Mouse (Mus musculus): ENCODE data around the gene Gpbar1. TPM values are rescaled to one million over a fixed set of nuclear protein-coding genes. Genes with fewer than 3 reads are reported as not detected.

Gpbar1 gene
- polyA plus RNA-seq, 1 experiment from 2014 or later, result 0.83 TPM

GRCm38 (mm10) chr1:74239618-74240017, 38.7 kb upstream of the Gpbar1 start:
- no peak for ATAC-seq (replicated peaks; ENCODE audit: insufficient number of reproducible peaks, low FRiP score, low TSS enrichment)
- Histone ChIP-seq H3K9me3 (replicated peaks; ENCODE audit: control insufficient read depth, low read length) (no peaks in the 10 kb centered on the region), H3K27me3 (ENCODE audit: control insufficient read depth, insufficient read depth, low read length) (no peaks in the 10 kb centered on the region), H3K4me1 (ENCODE audit: control insufficient read depth, insufficient read depth, low read length) (peaks cover 42% of the 10 kb centered on the region), H3K27ac (ENCODE audit: low read depth, low read length) (peak overlapping the region; percentile 57), H3K9ac (ENCODE audit: low read depth, low read length) (peak overlapping the region; percentile 47), H3K4me3 (ENCODE audit: low read depth, low read length) (peak overlapping the region; percentile 76), H3K4me2 (peak overlapping the region; percentile 78), H3K36me3 (ENCODE audit: control insufficient read depth, insufficient read depth, low read length) (no peaks in the 10 kb centered on the region)
- WGBS (ENCODE audit: insufficient replicate concordance), result 34% methylated on average over 11 of the region's 11 CpGs

GRCm38 (mm10) chr1:74240311-74240710, 38.0 kb upstream of the Gpbar1 start:
- Histone ChIP-seq H3K27ac (ENCODE audit: low read depth, low read length) (peak overlapping the region; percentile 57), H3K4me2 (peak overlapping the region; percentile 78), H3K4me3 (ENCODE audit: low read depth, low read length) (peak overlapping the region; percentile 76; the same call in 1 of the 2 replicates), H3K36me3 (ENCODE audit: control insufficient read depth, insufficient read depth, low read length) (no peaks in the 10 kb centered on the region), H3K4me1 (ENCODE audit: control insufficient read depth, insufficient read depth, low read length) (peaks cover 43% of the 10 kb centered on the region), H3K9ac (ENCODE audit: low read depth, low read length) (no peak overlapping the region), H3K27me3 (ENCODE audit: control insufficient read depth, insufficient read depth, low read length) (no peaks in the 10 kb centered on the region), H3K9me3 (replicated peaks; ENCODE audit: control insufficient read depth, low read length) (no peaks in the 10 kb centered on the region)
- no peak; the same call in 1 of the 2 replicates for ATAC-seq (replicated peaks; ENCODE audit: insufficient number of reproducible peaks, low FRiP score, low TSS enrichment)
- WGBS (ENCODE audit: insufficient replicate concordance), result 33% methylated on average over 6 of the region's 6 CpGs

DNA sequence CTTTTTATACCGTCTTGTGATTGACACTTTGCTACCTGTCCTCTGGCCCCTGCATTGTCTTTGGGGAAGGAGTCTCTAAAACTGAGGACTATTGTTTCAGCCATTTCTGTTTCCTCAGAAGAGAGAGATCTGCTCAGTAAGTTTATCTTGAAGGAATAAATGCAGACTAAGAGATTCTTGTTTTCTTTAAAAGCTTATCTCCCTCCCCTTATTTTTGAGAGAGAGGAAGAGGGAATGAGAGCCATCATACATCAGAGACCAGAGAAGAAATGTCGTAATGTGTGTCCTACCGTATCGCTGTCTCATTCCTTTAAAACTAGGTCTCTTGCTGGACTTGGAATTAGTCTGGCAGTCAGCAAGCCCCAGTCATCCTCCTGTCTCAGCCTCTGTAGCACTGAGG, 37.5 kb upstream of the Gpbar1 start:
- Histone ChIP-seq H3K9ac (ENCODE audit: low read depth, low read length) (no peak overlapping the region), H3K27ac (ENCODE audit: low read depth, low read length) (peak overlapping the region; percentile 57), H3K4me1 (ENCODE audit: control insufficient read depth, insufficient read depth, low read length) (peaks cover 44% of the 10 kb centered on the region), H3K36me3 (ENCODE audit: control insufficient read depth, insufficient read depth, low read length) (no peaks in the 10 kb centered on the region), H3K27me3 (ENCODE audit: control insufficient read depth, insufficient read depth, low read length) (no peaks in the 10 kb centered on the region), H3K4me3 (ENCODE audit: low read depth, low read length) (no peak overlapping the region), H3K4me2 (peak overlapping the region; percentile 78), H3K9me3 (replicated peaks; ENCODE audit: control insufficient read depth, low read length) (no peaks in the 10 kb centered on the region)
- 55% methylated on average over 4 of the region's 4 CpGs for WGBS (ENCODE audit: insufficient replicate concordance)
- ATAC-seq (replicated peaks; ENCODE audit: insufficient number of reproducible peaks, low FRiP score, low TSS enrichment), result no peak

DNA sequence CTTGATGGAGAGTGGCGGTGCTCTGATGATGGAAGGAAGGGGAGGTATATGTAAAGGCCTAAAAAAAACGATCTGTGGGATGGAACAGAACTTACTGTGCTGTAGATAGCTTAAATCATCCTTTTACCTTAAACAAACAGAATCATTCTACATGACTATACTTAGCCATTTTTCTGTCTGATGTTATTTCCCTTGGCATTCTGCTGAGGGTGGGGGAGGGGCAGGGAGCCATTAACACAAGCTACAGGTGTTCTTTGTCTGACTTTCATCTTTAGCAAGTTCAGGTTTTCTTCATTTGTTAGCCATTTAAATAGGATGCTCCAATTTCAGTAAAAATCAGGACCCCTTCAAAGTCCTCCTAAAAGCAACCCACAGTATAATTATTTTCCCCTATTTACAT, 32.8 kb upstream of the Gpbar1 start:
- peaks cover 26% of the 10 kb centered on the region for H3K4me1 ChIP-seq (ENCODE audit: control insufficient read depth, insufficient read depth, low read length)
- H3K4me3 ChIP-seq (ENCODE audit: low read depth, low read length), result no peak overlapping the region
- no peak overlapping the region for H3K4me2 ChIP-seq
- no peak for ATAC-seq (replicated peaks; ENCODE audit: insufficient number of reproducible peaks, low FRiP score, low TSS enrichment)
- H3K9me3 ChIP-seq (replicated peaks; ENCODE audit: control insufficient read depth, low read length), result no peaks in the 10 kb centered on the region
- WGBS (ENCODE audit: insufficient replicate concordance), result 71% methylated on average over 2 of the region's 2 CpGs
- H3K36me3 ChIP-seq (ENCODE audit: control insufficient read depth, insufficient read depth, low read length), result peaks cover 4% of the 10 kb centered on the region; the same call in 1 of the 2 replicates
- H3K27ac ChIP-seq (ENCODE audit: low read depth, low read length), result no peak overlapping the region
- H3K9ac ChIP-seq (ENCODE audit: low read depth, low read length), result no peak overlapping the region
- H3K27me3 ChIP-seq (ENCODE audit: control insufficient read depth, insufficient read depth, low read length), result no peaks in the 10 kb centered on the region

GRCm38 (mm10) chr1:74248799-74249198, 29.6 kb upstream of the Gpbar1 start:
- H3K4me3 ChIP-seq (ENCODE audit: low read depth, low read length), result no peak overlapping the region
- no peaks in the 10 kb centered on the region for H3K9me3 ChIP-seq (replicated peaks; ENCODE audit: control insufficient read depth, low read length)
- H3K27ac ChIP-seq (ENCODE audit: low read depth, low read length), result peak overlapping the region; percentile 60
- H3K36me3 ChIP-seq (ENCODE audit: control insufficient read depth, insufficient read depth, low read length), result peaks cover 12% of the 10 kb centered on the region
- H3K27me3 ChIP-seq (ENCODE audit: control insufficient read depth, insufficient read depth, low read length), result no peaks in the 10 kb centered on the region
- WGBS (ENCODE audit: insufficient replicate concordance), result 60% methylated on average over 1 of the region's 1 CpGs
- H3K9ac ChIP-seq (ENCODE audit: low read depth, low read length), result no peak overlapping the region
- H3K4me1 ChIP-seq (ENCODE audit: control insufficient read depth, insufficient read depth, low read length), result peaks cover 17% of the 10 kb centered on the region
- no peak for ATAC-seq (replicated peaks; ENCODE audit: insufficient number of reproducible peaks, low FRiP score, low TSS enrichment)
- H3K4me2 ChIP-seq, result no peak overlapping the region

- H3K36me3 ChIP-seq (ENCODE audit: control insufficient read depth, insufficient read depth, low read length), result peaks cover 12% of the 10 kb centered on the region
- no peak overlapping the region for H3K4me2 ChIP-seq
- no peak overlapping the region for H3K9ac ChIP-seq (ENCODE audit: low read depth, low read length)
- H3K4me1 ChIP-seq (ENCODE audit: control insufficient read depth, insufficient read depth, low read length), result peaks cover 21% of the 10 kb centered on the region
- H3K9me3 ChIP-seq (replicated peaks; ENCODE audit: control insufficient read depth, low read length), result no peaks in the 10 kb centered on the region
- H3K27me3 ChIP-seq (ENCODE audit: control insufficient read depth, insufficient read depth, low read length), result no peaks in the 10 kb centered on the region
- no peak overlapping the region for H3K4me3 ChIP-seq (ENCODE audit: low read depth, low read length)
- WGBS (ENCODE audit: insufficient replicate concordance), result 68% methylated on average over 5 of the region's 5 CpGs
- ATAC-seq (replicated peaks; ENCODE audit: insufficient number of reproducible peaks, low FRiP score, low TSS enrichment), result no peak
- peak overlapping the region; percentile 60; the same call in 1 of the 2 replicates for H3K27ac ChIP-seq (ENCODE audit: low read depth, low read length)
Observed at GRCm38 (mm10) chr1:74249331-74249980, 28.9 kb upstream of the Gpbar1 start.

DNA sequence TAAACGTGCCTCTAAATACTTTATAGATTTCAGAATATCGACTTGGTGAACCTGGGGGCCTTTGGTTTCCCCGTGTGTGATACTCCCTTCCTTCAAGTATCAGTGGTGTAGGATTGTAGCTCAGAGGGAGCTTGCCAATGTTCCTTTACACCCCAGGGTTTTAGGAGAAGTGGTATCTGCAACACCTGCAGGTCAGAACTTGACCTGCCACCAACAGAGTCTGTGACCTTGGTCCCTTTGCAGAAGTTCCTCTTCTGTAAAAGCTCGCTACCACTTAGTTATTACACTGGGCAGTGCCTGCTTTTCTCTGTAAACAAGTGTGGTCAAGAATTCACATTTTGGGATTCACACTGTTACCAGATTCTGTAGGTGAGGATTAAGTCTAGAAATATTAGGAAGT, 28.3 kb upstream of the Gpbar1 start:
- H3K9me3 ChIP-seq (replicated peaks; ENCODE audit: control insufficient read depth, low read length), result no peaks in the 10 kb centered on the region
- 84% methylated on average over 4 of the region's 4 CpGs for WGBS (ENCODE audit: insufficient replicate concordance)
- ATAC-seq (replicated peaks; ENCODE audit: insufficient number of reproducible peaks, low FRiP score, low TSS enrichment), result no peak
- peaks cover 16% of the 10 kb centered on the region for H3K36me3 ChIP-seq (ENCODE audit: control insufficient read depth, insufficient read depth, low read length)
- H3K4me3 ChIP-seq (ENCODE audit: low read depth, low read length), result no peak overlapping the region
- peaks cover 21% of the 10 kb centered on the region; the same call in 1 of the 2 replicates for H3K4me1 ChIP-seq (ENCODE audit: control insufficient read depth, insufficient read depth, low read length)
- H3K27me3 ChIP-seq (ENCODE audit: control insufficient read depth, insufficient read depth, low read length), result no peaks in the 10 kb centered on the region
- H3K9ac ChIP-seq (ENCODE audit: low read depth, low read length), result no peak overlapping the region
- H3K4me2 ChIP-seq, result no peak overlapping the region
- no peak overlapping the region for H3K27ac ChIP-seq (ENCODE audit: low read depth, low read length)

DNA sequence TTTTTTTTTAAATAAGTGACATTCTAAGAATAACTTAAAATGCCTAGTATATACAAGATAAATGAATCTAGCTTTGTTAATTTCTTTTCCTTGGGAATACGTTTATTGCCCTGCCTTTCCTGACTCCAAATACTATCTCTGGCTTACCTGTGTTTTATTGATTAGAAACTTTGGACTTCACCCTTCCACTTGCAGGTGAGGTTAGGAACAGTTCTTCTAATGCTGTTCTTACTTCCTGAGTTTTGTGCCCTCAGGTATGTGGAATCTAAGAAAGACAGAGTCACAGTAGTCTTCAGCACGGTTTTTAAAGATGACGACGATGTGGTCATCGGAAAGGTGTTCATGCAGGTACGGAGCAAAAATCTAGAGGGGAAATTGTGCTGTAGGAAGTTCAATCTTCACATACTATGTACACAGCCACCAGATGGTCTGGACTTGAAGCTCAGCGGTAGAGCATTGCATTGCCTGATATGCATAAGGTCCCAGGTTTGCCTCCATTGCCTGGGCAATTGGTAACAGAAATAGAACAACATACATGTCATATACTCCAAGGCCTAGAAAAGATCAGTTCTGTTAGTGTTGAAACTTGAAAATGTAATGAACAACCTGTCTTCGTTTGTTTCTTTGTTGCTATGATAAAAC, 22.5 kb upstream of the Gpbar1 start:
- Histone ChIP-seq H3K9ac (ENCODE audit: low read depth, low read length) (no peak overlapping the region), H3K9me3 (replicated peaks; ENCODE audit: control insufficient read depth, low read length) (no peaks in the 10 kb centered on the region), H3K4me2 (no peak overlapping the region), H3K36me3 (ENCODE audit: control insufficient read depth, insufficient read depth, low read length) (peaks cover 29% of the 10 kb centered on the region), H3K27ac (ENCODE audit: low read depth, low read length) (no peak overlapping the region; the same call in 1 of the 2 replicates), H3K27me3 (ENCODE audit: control insufficient read depth, insufficient read depth, low read length) (no peaks in the 10 kb centered on the region), H3K4me3 (ENCODE audit: low read depth, low read length) (no peak overlapping the region), H3K4me1 (ENCODE audit: control insufficient read depth, insufficient read depth, low read length) (peaks cover 19% of the 10 kb centered on the region)
- no peak for ATAC-seq (replicated peaks; ENCODE audit: insufficient number of reproducible peaks, low FRiP score, low TSS enrichment)
- 95% methylated on average over 8 of the region's 8 CpGs for WGBS (ENCODE audit: insufficient replicate concordance)

All from heart, embryonic 11.5 days (tissue).